In genomic region chr17:28879931-28880391, GRCm38 (mm10) we compare ENCODE assay signal across 8 mouse cellular contexts. TPM values are rescaled to one million over a fixed set of nuclear protein-coding genes. Genes with fewer than 3 reads are reported as not detected.
DNase-seq lines count a peak whose midpoint lies in the region; ATAC-seq lines count a peak whose summit lies in the region.

No protein-coding gene starts in this region.

- 5% methylated on average over 18 of the region's 18 CpGs for WGBS in forebrain, embryonic 16.5 days
- WGBS in hindbrain, embryonic 13.5 days = 4% methylated on average over 18 of the region's 18 CpGs

- H3K4me1 ChIP-seq in forebrain, embryonic 16.5 days (replicated peaks; ENCODE audit: control insufficient read depth, insufficient read depth, low read length) = peaks cover 13% of the 10 kb centered on the region
- H3K4me1 ChIP-seq in hindbrain, embryonic 13.5 days (replicated peaks) = peaks cover 8% of the 10 kb centered on the region

- peak; percentile 46 for ATAC-seq in forebrain, embryonic 16.5 days
- no peak for ATAC-seq in hindbrain, embryonic 13.5 days (ENCODE audit: low FRiP score)
- peak; percentile 72 for ATAC-seq in megakaryocyte, adult 5-6 weeks (ENCODE audit: poor library complexity, severe bottlenecking)

- no peak overlapping the region for H3K27ac ChIP-seq in forebrain, embryonic 16.5 days (ENCODE audit: low read length)
- no peak overlapping the region for H3K27ac ChIP-seq in hindbrain, embryonic 13.5 days

- peak overlapping the region; percentile 22 for H3K4me3 ChIP-seq in forebrain, embryonic 16.5 days (replicated peaks; ENCODE audit: low read length)
- H3K4me3 ChIP-seq in hindbrain, embryonic 13.5 days = no peak overlapping the region

- H3K9ac ChIP-seq in forebrain, embryonic 16.5 days (replicated peaks; ENCODE audit: low read depth, low read length) = peak overlapping the region; percentile 51
- no peak overlapping the region for H3K9ac ChIP-seq in hindbrain, embryonic 13.5 days

- H3K36me3 ChIP-seq in forebrain, embryonic 16.5 days (ENCODE audit: control insufficient read depth, insufficient read depth) = no peaks in the 10 kb centered on the region
- H3K36me3 ChIP-seq in hindbrain, embryonic 13.5 days = no peaks in the 10 kb centered on the region

- H3K27me3 ChIP-seq in forebrain, embryonic 16.5 days (replicated peaks; ENCODE audit: control insufficient read depth, insufficient read depth, low read length) = no peaks in the 10 kb centered on the region
- H3K27me3 ChIP-seq in hindbrain, embryonic 13.5 days = peaks cover 25% of the 10 kb centered on the region

- H3K4me2 ChIP-seq in forebrain, embryonic 16.5 days (ENCODE audit: low read length) = peak overlapping the region; percentile 49
- H3K4me2 ChIP-seq in hindbrain, embryonic 13.5 days = peak overlapping the region; percentile 34

- no peaks in the 10 kb centered on the region for H3K9me3 ChIP-seq in forebrain, embryonic 16.5 days (ENCODE audit: control insufficient read depth, low read length)
- H3K9me3 ChIP-seq in hindbrain, embryonic 13.5 days = no peaks in the 10 kb centered on the region

- peak; percentile 49 for DNase-seq in Muller cell, postnatal 12 days (ENCODE audit: inconsistent ontology term)
- DNase-seq in cerebellum, adult 11-12 months = peak; percentile 58
- DNase-seq in left cerebral cortex, adult 11 months (ENCODE audit: low spot score) = peak; percentile 64
- peak; percentile 85 to 87 for DNase-seq in right cerebral cortex, postnatal 10 days (ENCODE audit: low spot score in 2 of 2)
- DNase-seq in urinary bladder, postnatal 4 days (ENCODE audit: low spot score in 2 of 2) = peak; percentile 57 to 78

RNA-seq across cellular contexts. Expression of gene Pnpla1, which starts 21.8 kb away (rescaled TPM):
- polyA plus RNA-seq in forebrain, embryonic 16.5 days (2015; fragmentation: Nextera tagmentation; extraction: Ambion mirVana) = not detected in 2 replicates
- polyA plus RNA-seq in hindbrain, embryonic 13.5 days (2015; fragmentation: Nextera tagmentation; extraction: Ambion mirVana) = 0.08 TPM in 1 of 2 replicates, not detected in the other
- 0.11 and 0.58 TPM in 2 replicates for total RNA-seq in megakaryocyte, adult 5-6 weeks (2015)
- 0.57 and 0.92 TPM in 2 replicates for total RNA-seq in megakaryocyte, adult 5-6 weeks (2017)

RNA-seq across cellular contexts. Expression of gene 4930539E08Rik, which starts 35.2 kb away (rescaled TPM):
- polyA plus RNA-seq in forebrain, embryonic 16.5 days (2015; fragmentation: Nextera tagmentation; extraction: Ambion mirVana) = 0.53 and 1.8 TPM in 2 replicates
- 0.31 and 0.57 TPM in 2 replicates for polyA plus RNA-seq in hindbrain, embryonic 13.5 days (2015; fragmentation: Nextera tagmentation; extraction: Ambion mirVana)
- total RNA-seq in megakaryocyte, adult 5-6 weeks (2015) = 0.18 TPM in 1 of 2 replicates, not detected in the other
- 0.08 and 0.40 TPM in 2 replicates for total RNA-seq in megakaryocyte, adult 5-6 weeks (2017)
